Mouse (Mus musculus): ENCODE data around the gene Pcsk2.

The Pcsk2 gene

DNA sequence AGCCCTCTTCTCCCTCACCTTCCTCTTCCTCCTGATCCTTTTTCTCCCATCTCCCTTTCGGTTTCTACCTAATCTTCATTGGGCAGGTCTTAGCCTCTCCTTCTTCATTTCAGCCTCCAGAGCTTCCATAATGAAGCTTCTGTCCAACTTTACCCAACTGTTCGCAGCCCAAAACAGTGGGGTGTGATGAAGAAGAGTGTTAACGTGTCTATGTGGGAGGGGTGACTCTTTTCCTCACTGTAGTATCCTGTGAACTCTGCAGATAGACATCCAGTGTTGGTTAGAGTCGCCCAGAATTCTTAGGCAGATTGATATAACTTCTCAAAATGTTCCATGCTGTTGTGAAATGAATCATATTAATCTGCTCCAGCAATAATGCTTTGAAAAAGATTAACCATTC lies 98.4 kb downstream of the Pcsk2 start:
- in situ Hi-C loops (cut with MboI, MseI), result no loop called here

DNA sequence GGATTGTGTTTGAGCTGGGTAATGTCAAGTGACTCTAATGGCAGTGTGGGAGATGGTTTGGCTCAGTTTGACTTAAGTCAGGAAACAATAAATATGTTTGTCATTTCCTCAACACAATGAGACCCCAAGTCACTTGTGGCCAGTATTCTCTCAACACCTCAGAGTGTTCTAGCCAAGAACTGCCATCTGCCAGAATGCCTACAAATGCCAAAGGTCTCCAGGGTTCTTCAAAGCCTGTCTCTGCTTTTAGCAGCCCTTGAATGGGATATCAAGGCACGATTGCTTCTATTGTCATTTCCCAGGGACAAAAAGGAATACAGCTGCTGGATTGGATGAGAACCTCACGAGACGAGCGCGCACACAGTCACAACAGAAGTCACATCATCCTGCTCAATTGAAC lies 100.0 kb downstream of the Pcsk2 start:
- in situ Hi-C loops (cut with MboI, MseI), result no loop called here

DNA sequence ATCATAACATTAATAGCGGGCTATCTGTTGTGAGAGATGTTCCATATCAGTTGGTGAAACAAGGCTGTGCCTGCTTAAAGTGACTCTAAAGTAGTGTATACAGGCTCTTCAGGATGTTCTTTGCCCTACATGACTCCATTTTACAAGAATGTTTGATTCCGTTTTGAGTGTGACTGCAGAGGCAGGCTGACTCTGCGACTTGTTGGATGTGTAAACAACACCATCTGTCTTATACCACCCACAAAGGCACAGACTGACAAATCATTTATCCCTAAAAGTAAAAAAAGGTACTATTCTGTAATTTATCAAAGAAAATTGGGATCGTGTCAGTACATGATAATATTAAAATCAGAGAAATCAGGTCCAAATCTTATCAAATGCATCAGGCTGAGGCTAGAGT lies 108.7 kb downstream of the Pcsk2 start:
- in situ Hi-C loops (cut with MboI, MseI), result no loop called here

DNA sequence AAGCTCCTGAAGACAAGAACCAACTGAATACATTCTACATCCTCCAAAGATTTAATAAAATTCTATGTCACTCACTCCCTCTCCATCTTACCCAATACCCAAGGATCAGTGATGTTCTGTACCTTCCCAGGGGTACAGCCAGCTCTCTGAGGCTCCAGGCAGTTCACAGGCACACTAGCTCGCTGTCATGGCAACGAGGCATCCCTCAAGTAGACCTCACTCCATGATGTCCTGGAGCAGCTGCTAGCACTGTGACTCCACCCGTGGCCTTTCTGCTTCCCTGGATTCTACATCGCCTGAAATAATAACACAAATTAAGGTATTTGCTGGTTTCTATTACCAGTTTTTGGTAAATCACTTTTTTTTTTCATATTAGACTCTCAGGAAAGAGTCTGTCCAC lies 111.0 kb downstream of the Pcsk2 start:
- in situ Hi-C loops (cut with MboI, MseI), result no loop called here

DNA sequence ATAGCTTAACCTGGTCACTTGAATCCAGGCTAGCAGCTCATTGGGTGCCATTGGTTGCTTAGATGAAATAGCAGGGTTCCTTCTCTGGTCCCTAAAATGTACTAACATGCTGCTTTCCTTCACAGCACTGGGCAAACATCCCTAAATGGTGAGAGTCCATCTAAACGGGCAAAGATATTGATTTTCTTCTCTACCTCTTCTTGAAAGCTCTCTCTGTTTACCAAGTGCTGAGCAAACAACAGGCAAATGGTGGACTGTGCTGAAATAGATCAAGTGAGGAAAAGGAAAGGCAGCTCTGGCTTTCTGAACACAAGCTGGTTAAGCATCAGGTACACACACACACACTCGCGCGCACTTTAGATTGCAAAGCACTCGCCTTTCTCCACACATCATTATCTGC lies 120.8 kb downstream of the Pcsk2 start:
- in situ Hi-C loops (cut with MboI, MseI), result no loop called here

DNA sequence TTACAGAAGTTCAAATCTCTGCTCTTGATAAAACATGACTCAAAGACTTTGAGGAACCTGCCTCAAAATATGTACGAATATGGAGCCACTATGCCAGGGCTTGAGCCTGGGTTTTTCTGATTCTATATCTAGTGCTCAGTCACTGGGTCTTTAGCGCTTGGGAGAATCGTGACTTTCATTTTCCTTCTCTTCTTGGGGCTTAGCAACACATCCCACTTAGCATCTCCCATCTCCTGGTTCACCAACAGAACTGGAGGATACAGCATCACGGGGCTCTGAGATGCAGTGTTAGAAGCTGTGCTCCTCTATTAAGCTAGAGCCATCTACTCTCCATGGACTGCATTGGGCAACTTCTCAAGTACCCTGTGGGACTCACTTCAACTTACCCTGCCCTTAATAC lies 131.9 kb downstream of the Pcsk2 start:
- in situ Hi-C loops (cut with MboI, MseI), result no loop called here

DNA sequence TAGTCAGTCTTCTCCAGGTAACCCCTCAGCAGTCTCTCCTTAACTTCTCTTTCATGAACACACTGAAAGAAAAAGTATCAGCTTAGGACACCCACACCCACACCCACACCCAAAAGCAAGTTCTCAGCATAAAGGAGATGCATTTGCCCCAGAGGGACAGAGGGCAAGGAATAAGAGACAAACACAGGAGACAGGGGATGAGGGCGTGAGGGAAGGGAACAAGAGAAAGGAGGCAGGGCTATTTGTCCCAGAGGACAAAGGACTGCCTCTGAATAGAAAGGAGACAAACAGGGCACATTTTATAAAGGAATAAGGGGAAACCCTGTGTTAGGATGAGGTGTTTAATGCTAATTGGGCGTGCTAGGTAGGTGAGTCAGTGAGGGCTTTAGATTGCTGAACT lies 133.6 kb downstream of the Pcsk2 start:
- in situ Hi-C loops (cut with MboI, MseI), result no loop called here

DNA sequence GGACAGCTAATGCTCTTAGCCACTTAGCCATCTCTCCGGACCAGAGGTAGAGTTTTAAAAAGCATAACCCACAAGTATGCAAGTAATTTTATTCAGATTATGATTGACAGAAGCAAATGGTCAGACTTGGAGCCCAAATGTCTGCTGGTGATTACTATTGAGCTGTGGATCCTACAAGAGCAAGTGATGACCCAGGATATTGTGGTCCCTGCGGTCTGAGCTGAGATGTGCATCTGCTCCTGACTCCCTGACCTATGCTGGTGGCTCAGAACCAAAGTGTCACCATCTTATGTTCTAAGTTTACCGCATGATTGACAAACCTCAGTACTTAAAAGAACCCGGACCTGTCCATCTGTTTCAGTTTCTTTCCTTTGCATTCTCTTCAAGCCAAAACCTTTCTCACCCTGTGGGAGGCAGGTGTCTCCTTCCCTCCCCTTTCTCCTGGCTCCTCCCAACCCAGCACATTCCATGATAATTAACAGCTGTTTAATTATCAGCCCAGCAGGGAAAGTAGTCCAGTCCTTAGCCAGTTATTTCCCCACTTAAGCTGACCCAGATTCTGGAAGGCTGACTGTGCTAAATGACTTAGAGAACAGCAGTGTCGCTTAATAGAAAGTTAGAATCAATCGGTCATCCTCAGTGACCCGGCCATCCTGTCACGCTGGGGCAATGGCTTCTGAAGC lies 136.1 kb downstream of the Pcsk2 start:
- in situ Hi-C loops (cut with MboI, MseI), result no loop called here

DNA sequence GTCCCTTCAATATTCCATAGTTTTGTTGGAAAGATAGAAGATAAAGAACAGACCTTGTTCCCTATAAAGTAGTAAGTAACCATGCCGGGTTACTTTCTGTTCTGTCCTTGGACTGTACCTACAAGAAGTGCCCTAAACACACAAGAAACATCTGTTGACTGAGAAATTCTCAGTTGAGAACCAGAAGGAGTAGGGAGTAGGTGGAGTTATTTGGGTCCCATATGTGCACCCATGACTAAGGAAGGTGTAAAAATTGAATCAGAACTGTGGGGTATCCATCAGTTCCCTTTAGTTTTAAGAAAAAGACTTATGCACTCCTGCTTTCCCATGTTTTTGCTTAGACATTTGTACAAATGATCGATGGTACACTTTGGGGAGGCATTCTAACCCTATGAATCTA lies 137.6 kb downstream of the Pcsk2 start:
- in situ Hi-C loops (cut with MboI, MseI), result no loop called here

DNA sequence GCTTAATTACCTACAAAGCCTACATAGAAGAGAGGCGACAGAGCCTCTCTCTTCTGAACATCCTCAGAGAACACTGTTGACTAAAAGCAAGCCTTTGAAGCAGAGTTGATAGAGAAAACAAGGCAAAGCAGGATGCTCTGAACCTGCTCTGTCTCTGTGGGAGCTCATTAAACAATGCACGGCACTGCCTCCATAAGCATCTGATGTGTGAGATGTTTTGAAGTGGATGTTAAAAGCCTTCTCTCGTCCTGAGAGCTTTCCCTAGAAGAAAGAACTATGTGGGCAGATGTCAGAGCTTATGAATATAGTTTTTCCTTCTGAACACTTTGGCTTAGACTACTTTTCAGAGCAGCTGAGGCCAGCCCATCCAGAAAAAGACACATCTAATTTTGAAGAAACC lies 145.3 kb downstream of the Pcsk2 start:
- in situ Hi-C loops (cut with MboI, MseI), result no loop called here

DNA sequence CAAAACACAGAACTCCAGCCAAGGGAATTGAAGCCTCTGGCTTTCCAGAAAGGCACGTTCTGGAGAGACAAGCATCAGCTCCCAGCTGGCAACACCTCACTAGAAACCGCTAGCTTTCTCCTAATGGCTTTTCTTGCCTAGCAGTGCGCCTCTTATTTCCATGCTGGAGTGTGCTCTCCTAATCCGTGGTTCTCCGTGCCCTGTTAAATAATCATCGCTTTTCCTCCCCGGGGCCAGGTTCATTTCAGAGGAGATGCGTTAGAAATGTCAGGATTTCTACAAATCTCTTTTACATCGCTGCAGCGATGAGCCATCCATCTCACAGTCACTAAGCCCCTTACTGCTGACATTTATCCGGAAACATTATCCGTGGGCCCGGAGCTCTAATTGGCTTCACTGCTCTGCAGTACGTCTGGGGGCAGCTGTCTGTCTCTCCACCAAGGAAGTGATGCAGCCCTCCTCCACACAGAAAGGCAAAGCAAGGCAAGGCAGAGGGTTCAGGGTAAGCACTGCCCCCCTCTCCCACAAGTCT lies 150.1 kb downstream of the Pcsk2 start:
- in situ Hi-C loops (cut with MboI, MseI), result no loop called here

DNA sequence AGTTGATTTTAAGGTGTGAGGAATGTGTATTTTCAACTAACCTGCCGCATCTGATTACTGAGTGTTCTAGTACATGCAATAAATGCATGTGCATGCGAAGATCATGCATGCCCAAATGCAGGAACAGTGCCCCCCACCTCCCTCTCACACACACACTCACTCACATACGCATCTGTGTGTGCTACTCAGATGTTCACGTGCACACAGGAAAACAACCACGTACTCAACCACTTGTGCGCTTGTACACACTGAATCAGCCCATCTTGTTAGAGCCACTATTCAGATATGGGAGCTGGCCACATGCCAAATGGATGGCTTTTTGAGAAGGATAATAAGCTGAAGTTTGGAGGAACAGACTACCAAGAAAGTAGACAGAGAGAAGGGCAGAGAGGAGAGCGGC lies 150.7 kb downstream of the Pcsk2 start:
- in situ Hi-C loops (cut with MboI, MseI), result no loop called here

DNA sequence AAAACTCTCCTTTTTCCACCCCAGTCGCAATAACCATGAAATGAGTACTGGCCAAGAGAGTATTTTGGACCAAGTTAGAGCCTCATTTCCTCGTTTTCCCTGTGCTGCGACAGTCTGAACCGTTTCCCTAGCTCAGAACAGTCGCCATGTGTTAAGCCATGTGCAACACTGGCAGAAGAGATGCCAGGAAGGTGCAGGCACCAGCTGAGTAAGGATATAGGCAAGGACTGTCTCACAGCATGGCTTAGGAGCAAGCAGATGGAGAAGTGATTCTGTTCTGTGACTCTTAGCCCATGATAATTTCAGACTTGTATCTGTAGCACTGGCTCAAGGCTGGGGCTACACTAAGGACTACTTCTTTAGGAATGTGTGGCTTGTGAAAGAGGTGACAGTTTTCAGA lies 155.2 kb downstream of the Pcsk2 start:
- in situ Hi-C loops (cut with MboI, MseI), result no loop called here

DNA sequence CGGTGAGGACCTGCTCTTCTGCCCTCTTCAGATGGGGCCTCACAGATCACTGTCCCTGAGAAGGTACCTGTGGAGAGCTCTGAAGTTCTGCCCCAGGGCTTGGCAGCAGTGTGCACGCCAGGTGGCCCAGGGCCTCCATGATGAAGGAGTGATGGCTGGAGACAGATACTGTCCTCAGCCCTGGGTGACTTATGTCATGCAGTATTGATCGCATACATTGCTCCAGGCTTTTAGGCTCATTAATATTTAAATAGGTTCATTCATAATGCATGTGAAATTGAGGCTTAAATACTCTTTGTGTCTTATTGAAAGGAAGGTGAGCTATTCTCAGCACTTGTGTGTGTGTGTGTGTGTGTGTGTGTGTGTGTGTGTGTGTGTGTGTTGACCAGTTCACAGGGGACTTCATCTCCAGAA lies 157.0 kb downstream of the Pcsk2 start:
- in situ Hi-C loops (cut with MboI, MseI), result no loop called here

DNA sequence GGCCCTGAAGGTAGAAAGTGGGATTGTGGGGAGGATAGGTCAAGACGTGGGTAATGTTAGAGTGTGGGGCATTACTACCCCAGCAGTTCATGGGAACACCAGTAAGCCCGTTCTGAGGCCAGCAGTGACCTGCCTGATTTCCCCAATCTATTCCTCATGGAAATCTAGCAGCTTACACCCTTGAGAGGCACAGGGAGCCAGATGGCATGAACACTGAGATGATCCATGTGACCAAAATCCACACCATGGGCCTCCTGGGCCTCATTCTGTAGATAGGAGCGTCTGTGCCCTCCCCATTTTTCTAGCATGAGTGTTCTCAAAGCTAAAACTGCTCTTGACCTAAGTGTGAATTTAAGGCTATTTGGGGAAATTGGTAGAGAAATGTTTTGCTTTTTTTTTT lies 162.2 kb downstream of the Pcsk2 start:
- in situ Hi-C loops (cut with MboI, MseI), result no loop called here

DNA sequence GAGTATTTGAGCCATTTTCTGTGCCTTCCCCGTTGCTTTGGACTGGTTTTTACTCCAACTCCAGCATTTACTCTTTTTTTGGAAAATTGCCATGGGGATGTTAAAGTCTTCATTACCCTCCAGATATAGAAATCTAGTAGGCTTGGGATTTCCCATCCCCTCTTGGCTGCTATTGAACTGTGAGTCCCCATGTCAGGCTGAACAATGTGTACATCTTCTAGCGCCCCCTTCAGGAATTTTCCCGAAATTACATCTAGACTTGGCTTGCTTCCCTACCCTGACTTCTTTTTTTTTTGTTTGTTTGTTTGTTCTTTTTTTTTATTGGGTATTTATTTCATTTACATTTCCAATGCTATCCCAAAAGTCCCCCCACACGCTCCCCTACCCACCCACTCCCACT lies 163.3 kb downstream of the Pcsk2 start:
- in situ Hi-C loops (cut with MboI, MseI), result no loop called here

DNA sequence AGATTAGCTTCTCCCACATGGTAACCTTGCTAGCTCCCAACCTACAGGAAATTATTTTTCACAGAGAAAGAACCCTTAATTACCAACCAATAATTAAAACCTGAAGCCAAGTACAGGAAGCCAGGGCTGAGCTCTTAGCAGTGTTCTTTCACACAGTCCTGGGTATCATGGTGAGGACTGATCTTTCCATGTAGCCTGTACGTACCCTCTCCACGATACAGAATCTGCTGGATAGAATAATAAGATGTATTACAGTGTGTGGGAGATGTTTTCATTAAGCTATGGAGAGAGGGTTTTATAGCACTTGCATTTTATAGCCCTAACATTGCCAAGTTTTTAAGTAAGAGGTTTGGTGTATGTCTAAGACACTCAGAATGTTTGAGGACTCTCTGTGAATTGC lies 164.0 kb downstream of the Pcsk2 start:
- in situ Hi-C loops (cut with MboI, MseI), result no loop called here

DNA sequence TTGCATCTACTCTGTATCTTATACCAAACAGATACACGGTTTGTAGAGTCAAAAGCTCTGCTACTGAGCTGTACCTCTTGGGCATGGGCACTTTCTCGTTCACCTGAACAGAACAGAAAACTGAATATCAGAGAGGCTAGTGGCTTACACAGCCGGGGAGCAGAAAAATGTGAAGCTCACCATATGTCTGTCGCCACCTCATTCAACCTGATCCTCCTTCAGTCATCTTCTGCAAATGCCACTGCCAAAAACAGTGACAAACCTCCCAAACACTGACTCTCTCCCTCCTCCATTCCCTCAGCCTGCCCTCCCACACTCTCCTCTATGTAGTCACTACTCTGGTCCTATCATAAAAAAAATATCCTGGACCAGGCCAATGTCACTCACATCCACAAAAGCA lies 165.9 kb downstream of the Pcsk2 start:
- in situ Hi-C loops (cut with MboI, MseI), result no loop called here

DNA sequence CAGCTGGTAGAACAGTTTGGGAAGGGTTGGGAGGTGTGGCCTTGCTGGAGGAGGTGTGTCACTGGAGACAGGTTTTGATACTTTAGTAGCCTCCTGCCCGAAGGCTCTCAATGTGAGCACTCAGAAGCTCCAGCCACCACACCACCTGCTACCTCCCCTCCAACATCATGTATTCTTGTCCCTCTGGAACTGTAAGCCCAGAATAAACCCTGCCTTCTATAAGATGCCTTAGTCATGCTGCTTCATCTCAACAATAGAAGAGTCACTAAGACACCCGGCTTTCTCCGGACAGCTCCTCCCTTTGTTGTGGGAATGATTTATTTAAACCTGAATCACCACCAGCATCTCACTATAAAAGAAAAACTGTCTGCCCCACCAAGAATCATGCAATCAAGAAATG lies 166.9 kb downstream of the Pcsk2 start:
- in situ Hi-C loops (cut with MboI, MseI), result no loop called here

DNA sequence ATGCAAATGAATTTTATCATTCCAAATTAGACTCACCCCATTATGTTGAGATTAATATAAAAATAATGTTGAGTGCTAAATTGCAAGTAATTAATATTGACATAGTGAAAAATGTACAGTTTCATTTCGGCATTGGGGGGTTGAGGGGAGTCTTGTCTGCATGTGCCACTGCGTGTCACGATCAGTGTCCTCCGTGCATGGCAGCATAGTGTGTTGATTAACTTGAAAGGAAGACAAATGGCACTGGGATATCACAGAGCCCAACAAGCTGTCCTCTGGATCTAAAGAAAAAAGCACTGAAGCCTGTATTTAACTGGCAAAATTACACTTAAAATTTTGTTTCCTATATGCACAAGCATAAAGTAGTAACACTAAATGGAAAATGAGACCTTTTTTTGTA lies 167.9 kb downstream of the Pcsk2 start:
- in situ Hi-C loops (cut with MboI, MseI), result no loop called here

DNA sequence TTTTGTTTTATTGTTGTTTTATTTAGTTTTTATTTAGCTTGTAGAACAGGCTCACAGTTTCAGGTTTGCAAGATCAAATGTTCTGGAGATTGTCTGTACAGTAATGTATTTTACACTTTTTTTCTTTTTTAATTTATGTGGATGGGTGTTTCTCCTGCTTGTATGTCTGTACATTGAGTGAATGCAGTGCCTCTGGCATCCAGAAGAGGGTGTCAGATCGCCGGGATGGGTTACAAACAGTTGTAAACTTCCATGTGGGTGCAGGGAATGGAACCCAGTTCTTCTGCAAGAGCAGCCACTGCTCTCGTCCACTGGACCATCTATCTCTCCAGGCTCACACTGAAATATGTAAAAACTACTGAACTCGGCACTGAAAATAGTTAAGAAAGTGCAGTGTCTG lies 169.2 kb downstream of the Pcsk2 start:
- in situ Hi-C loops (cut with MboI, MseI), result no loop called here

DNA sequence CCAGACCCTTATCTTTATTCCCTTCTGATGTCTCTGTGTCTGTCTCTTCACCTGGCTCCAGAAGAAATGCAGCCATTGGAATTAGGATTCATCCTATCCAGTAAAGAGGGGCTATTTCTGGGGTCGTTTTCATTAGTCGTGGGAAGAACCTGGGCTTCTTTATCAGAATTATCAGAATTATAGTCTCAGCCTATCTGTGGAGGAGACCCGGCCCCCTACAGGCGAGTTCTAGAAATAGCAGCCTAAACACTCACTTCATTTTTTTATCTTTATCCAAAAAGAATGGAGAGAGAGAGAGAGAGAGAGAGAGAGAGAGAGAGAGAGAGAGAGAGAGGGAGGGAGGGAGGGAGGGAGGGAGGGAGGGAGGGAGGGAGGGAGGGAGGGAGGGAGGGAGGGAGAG lies 177.3 kb downstream of the Pcsk2 start:
- in situ Hi-C loops (cut with MboI, MseI), result no loop called here

DNA sequence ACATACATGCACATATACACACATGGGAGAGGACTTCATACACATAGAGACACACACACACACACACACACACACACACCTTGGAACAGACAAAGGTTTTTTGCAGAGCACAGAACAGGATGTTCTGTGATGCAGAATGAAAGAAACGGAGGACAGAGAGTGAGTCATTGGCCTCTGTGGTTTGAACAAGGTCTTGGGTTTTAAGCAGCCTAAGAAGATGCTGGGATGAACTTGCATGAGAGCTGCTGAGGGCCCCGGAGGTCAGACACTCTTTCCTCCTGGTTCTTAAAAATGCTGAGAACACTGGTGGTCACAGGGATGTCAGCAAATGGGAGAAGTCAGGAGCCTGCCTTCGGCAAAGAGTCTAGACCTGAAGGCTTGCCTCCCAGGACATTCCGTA lies 178.1 kb downstream of the Pcsk2 start:
- in situ Hi-C loops (cut with MboI, MseI), result no loop called here

DNA sequence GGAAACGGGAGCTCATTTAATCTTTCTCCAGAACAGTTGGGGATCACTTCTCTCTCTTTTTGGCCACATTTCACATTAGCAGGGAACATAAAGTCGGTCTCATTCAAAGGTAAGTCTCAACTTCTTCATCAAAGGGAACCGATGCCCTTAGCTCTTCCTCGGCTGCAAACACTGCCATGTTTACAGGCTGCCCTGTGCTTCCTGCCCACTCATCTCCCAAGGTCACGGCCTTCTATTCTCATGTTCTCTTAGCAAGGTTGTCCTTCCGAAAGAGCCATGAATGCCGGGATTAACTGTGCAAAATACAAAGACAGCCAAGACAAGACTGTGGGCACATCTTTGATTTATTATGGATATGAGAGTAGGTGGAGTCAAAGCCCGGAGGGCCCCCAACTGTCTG lies 178.8 kb downstream of the Pcsk2 start:
- in situ Hi-C loops (cut with MboI, MseI), result no loop called here

Data from T-helper 1 cell (primary cell).